Mouse (Mus musculus) left cerebral cortex, adult 2 months (tissue): ENCODE data around the gene Gzmn. TPM values are rescaled to one million over a fixed set of nuclear protein-coding genes. Genes with fewer than 3 reads are reported as not detected.
"Not testable (repeated sequence)": the region's sequence is repeated elsewhere in the genome, so short reads cannot be mapped to it uniquely, and the experiment has no call there.

ENCODE experiments used
- DNase-seq, 2 experiments: peaks; one replicate each; pipeline ENCODE4 v3.0.0; 2021 to 2022; ENCODE audit warnings: low spot score in 2 of 2, mixed read lengths in 1 of 2; ENCODE audit errors: extremely low spot score in 1 of 2
- H3K27ac ChIP-seq: fragments of 200-600 bp; 2 replicates; pipeline ENCODE4 v1.8.1; 2022
- H3K4me3 ChIP-seq: fragments of 200-600 bp; 2 replicates; pipeline ENCODE4 v1.8.1; 2022
- CTCF ChIP-seq: fragments of 200-600 bp; IDR thresholded peaks from 2 replicates; pipeline ENCODE4 v1.8.1; 2022; ENCODE audit warnings: antibody characterized with exemption, mild to moderate bottlenecking, moderate library complexity
- intact Hi-C: fragments of 180-260 bp; cut with DNase I; formaldehyde crosslinking; loops from one replicate; pipeline ENCODE4 v1.15.1; 2025
- total RNA-seq, 2 experiments: library from RNA; stranded (reverse); gene quantifications; 2 replicates each; pipeline ENCODE4 v1.2.3; 2021

Gene Gzmn
- total RNA-seq, 2 experiments from 2014 or later, result not detected

- peak; percentile 26 for TF ChIP-seq CTCF
- no peak overlapping the region for H3K4me3 ChIP-seq
- DNase-seq, result no peak
- intact Hi-C loops, result no loop called here
- no peak overlapping the region for H3K27ac ChIP-seq
Observed at GRCm38 (mm10) chr14:56155340-56155739, 19.1 kb downstream of the Gzmn start.

GRCm38 (mm10) chr14:56133675-56134074, 40.7 kb downstream of the Gzmn start:
- DNase-seq, H3K4me3 ChIP-seq, intact Hi-C loops, H3K27ac ChIP-seq: not testable (repeated sequence)

- intact Hi-C loops, H3K27ac ChIP-seq, DNase-seq, H3K4me3 ChIP-seq: not testable (repeated sequence)
Observed at GRCm38 (mm10) chr14:56132508-56132907, 41.9 kb downstream of the Gzmn start, which contains the start of gene Gzmd. Gene Gzmd (minus strand): TSS chr14:56132608.

- no peak for DNase-seq
- intact Hi-C loops, result no loop called here
- peak; percentile 19 for TF ChIP-seq CTCF
- no peak overlapping the region for H3K4me3 ChIP-seq
- H3K27ac ChIP-seq, result no peak overlapping the region
Observed at GRCm38 (mm10) chr14:56128341-56128740, 46.1 kb downstream of the Gzmn start.

- no peak for DNase-seq
- no peak for TF ChIP-seq CTCF
- no peak overlapping the region for H3K27ac ChIP-seq
- intact Hi-C loops, result no loop called here
- no peak overlapping the region for H3K4me3 ChIP-seq
Observed at GRCm38 (mm10) chr14:56123516-56123915, 50.9 kb downstream of the Gzmn start.

GRCm38 (mm10) chr14:56120525-56120924, 53.9 kb downstream of the Gzmn start, which contains the start of gene Gzme:
Gene Gzme (minus strand): TSS chr14:56120625.
- DNase-seq, result no peak
- no peak within 1 kb of the TSS for H3K27ac ChIP-seq
- TF ChIP-seq CTCF, result no peak
- intact Hi-C loops, result no loop called here
- H3K4me3 ChIP-seq, result no peak within 1 kb of the TSS

Other genes with a start within 250 kb of the Gzmn start
- not detected for gene Cma1, start 229.9 kb downstream of the Gzmn start, total RNA-seq
- gene Cma2, start 223.6 kb downstream of the Gzmn start, total RNA-seq, result not detected
- gene Mcpt1, start 156.6 kb downstream of the Gzmn start, total RNA-seq, result not detected
- gene Mcpt9, start 144.1 kb downstream of the Gzmn start, total RNA-seq, result not detected
- not detected for gene Mcpt2, start 132.6 kb downstream of the Gzmn start, total RNA-seq
- gene Mcpt4, start 112.3 kb downstream of the Gzmn start, total RNA-seq, result not detected
- not detected for gene Mcpt8, start 89.3 kb downstream of the Gzmn start, total RNA-seq
- gene Ctsg, start 72.0 kb downstream of the Gzmn start, total RNA-seq, result not detected
- not detected for gene Gzme, start 54.0 kb downstream of the Gzmn start, total RNA-seq
- not detected for gene Gzmd, start 42.0 kb downstream of the Gzmn start, total RNA-seq
- not detected for gene Gzmg, start 15.0 kb downstream of the Gzmn start, total RNA-seq
- not detected for gene Gzmf, start 36.8 kb upstream of the Gzmn start, total RNA-seq
- gene Gzmc, start 60.1 kb upstream of the Gzmn start, total RNA-seq, result not detected
- not detected for gene Gzmb, start 87.7 kb upstream of the Gzmn start, total RNA-seq
- under 1 TPM; 0.09 to 0.27 TPM for gene Atp12a, start 190.5 kb upstream of the Gzmn start, total RNA-seq
- 1 to 10 TPM in 1 of 2 experiments, under 1 TPM in 1; 0.70 to 1.0 TPM for gene Rnf17, start 228.0 kb upstream of the Gzmn start, total RNA-seq